Mouse (Mus musculus) spleen, postnatal 0 days (tissue): ENCODE data around the gene Tatdn2. TPM values are rescaled to one million over a fixed set of nuclear protein-coding genes. Genes with fewer than 3 reads are reported as not detected.

Source experiments
- polyA plus RNA-seq: library from polyadenylated mRNA; unstranded; fragments of >200 nt; fragmentation: Nextera tagmentation; extraction: Ambion mirVana; gene quantifications from 2 replicates; pipeline ENCODE4 v1.2.1, GENCODE M21; 2015

Tatdn2 gene
- polyA plus RNA-seq = 0.74 and 1.2 TPM in 2 replicates

GRCm38 (mm10) chr6:113696582-113697221, at the start of gene Tatdn2:
Gene Tatdn2, plus strand, starts transcription at chr6:113697050.

GRCm38 (mm10) chr6:113719878-113720277, 23.0 kb downstream of the Tatdn2 start, which contains the start of gene Ghrl:
Gene Ghrl, minus strand, starts transcription at chr6:113719880.

GRCm38 (mm10) chr6:113740236-113741217, 43.7 kb downstream of the Tatdn2 start, which contains the start of gene Sec13:
Gene Sec13, minus strand, starts transcription at chr6:113740743.

Other genes starting within 250 kb of the Tatdn2 start
- gene Il17re, start 238.6 kb upstream of the Tatdn2 start, polyA plus RNA-seq = 1.2 and 1.5 TPM in 2 replicates
- gene Il17rc, start 225.6 kb upstream of the Tatdn2 start, polyA plus RNA-seq = 4.9 and 6.2 TPM in 2 replicates
- gene Creld1, start 213.8 kb upstream of the Tatdn2 start, polyA plus RNA-seq = 4.4 and 7.4 TPM in 2 replicates
- gene Prrt3, start 195.1 kb upstream of the Tatdn2 start, polyA plus RNA-seq = 0.05 and 0.11 TPM in 2 replicates
- gene Emc3, start 165.4 kb upstream of the Tatdn2 start, polyA plus RNA-seq = 53.2 and 56.0 TPM in 2 replicates
- gene Fancd2, start 165.4 kb upstream of the Tatdn2 start, polyA plus RNA-seq = 11.9 and 15.6 TPM in 2 replicates
- gene Fancd2os, start 96.3 kb upstream of the Tatdn2 start, polyA plus RNA-seq = 0.37 TPM in 1 of 2 replicates, not detected in the other
- gene Brk1, start 92.3 kb upstream of the Tatdn2 start, polyA plus RNA-seq = 138 and 155 TPM in 2 replicates
- gene Vhl, start 73.1 kb upstream of the Tatdn2 start, polyA plus RNA-seq = 16.0 and 19.0 TPM in 2 replicates
- 6.9 and 9.2 TPM in 2 replicates for gene Irak2, start 58.6 kb upstream of the Tatdn2 start, polyA plus RNA-seq
- 0.89 and 1.2 TPM in 2 replicates for gene Ghrl, start 22.8 kb downstream of the Tatdn2 start, polyA plus RNA-seq
- 108 and 113 TPM in 2 replicates for gene Sec13, start 43.7 kb downstream of the Tatdn2 start, polyA plus RNA-seq